In the genomic region with DNA sequence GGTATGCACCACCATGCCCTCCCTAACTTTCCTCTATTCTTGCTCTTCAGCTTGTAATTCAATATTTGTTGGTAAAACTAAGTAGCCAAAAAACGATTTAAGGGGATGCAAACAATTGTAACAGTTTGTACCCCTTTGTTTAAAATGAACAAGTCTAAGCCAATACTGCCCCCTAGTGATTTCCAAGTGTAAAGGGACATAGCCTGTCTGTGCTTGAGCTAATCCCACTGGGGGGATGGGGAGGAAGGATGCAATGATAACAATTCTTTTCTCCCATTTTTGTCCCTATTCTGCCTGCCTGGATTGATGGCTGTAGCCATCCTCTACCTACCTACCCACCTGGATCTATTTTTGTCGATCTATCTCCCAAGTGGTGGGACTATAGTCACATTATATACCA, we compare ENCODE assay signal across 8 mouse cellular contexts. TPM values are rescaled to one million over a fixed set of nuclear protein-coding genes. Genes with fewer than 3 reads are reported as not detected.
DNase-seq lines count a peak whose midpoint lies in the region; ATAC-seq and TF ChIP-seq lines count a peak whose summit lies in the region.

No protein-coding gene starts in this region.

- TF ChIP-seq CTCF in cerebellum, adult 2 months (IDR thresholded peaks at IDR 0.05; ENCODE audit: borderline replicate concordance, insufficient read depth, low read depth, low read length), result peak; percentile 46; the same call in 1 of the 2 replicates
- peak; percentile 63; the same call in 1 of the 2 replicates for TF ChIP-seq CTCF in brain, embryonic 14.5 days (IDR thresholded peaks at IDR 0.05; ENCODE audit: borderline replicate concordance, extremely low read depth, insufficient read depth, insufficient read length)

- DNase-seq in cerebellum, adult 2 months, result peak in 1 of 2 experiments; percentile 20
- DNase-seq in cerebellum, adult 8-10 months, result no peak
- peak; percentile 67 for DNase-seq in limb, embryonic 14.5 days (ENCODE audit: low spot score)
- no peak for DNase-seq in limb, embryonic 10.5 days (ENCODE audit: low spot score)
- DNase-seq in brain, embryonic 14.5 days (ENCODE audit: low read depth), result peak; percentile 87
- no peak for DNase-seq in urinary bladder, postnatal 4 days (ENCODE audit: low spot score in 2 of 2)
- no peak for DNase-seq in heart, embryonic 10.5 days (ENCODE audit: low spot score)

- no peaks in the 10 kb centered on the region for H3K9me3 ChIP-seq in limb, embryonic 14.5 days (ENCODE audit: control insufficient read depth, low read length)
- no peaks in the 10 kb centered on the region for H3K9me3 ChIP-seq in limb, embryonic 10.5 days (replicated peaks)
- no peaks in the 10 kb centered on the region for H3K9me3 ChIP-seq in midbrain, embryonic 15.5 days
- H3K9me3 ChIP-seq in heart, embryonic 10.5 days, result no peaks in the 10 kb centered on the region

- no peak for TF ChIP-seq POLR2A in cerebellum, adult 2 months (IDR thresholded peaks at IDR 0.05; ENCODE audit: borderline replicate concordance, insufficient read depth, low read length)
- TF ChIP-seq POLR2A in limb, embryonic 14.5 days (IDR thresholded peaks at IDR 0.05; ENCODE audit: borderline replicate concordance, extremely low read depth, insufficient read depth, insufficient read length), result no peak
- no peak for TF ChIP-seq POLR2A in brain, embryonic 14.5 days (IDR thresholded peaks at IDR 0.05; ENCODE audit: borderline replicate concordance, extremely low read depth, insufficient read depth, insufficient read length, poor library complexity, severe bottlenecking)

- H3K4me3 ChIP-seq in cerebellum, adult 2 months (replicated peaks; ENCODE audit: insufficient read depth, low read depth, low read length), result no peak overlapping the region
- no peak overlapping the region for H3K4me3 ChIP-seq in limb, embryonic 14.5 days (replicated peaks; ENCODE audit: low read length)
- no peak overlapping the region for H3K4me3 ChIP-seq in limb, embryonic 10.5 days
- H3K4me3 ChIP-seq in midbrain, embryonic 15.5 days, result no peak overlapping the region
- H3K4me3 ChIP-seq in heart, embryonic 10.5 days, result no peak overlapping the region

- no peaks in the 10 kb centered on the region for H3K27me3 ChIP-seq in cerebellum, adult 2 months (ENCODE audit: control insufficient read depth, insufficient read depth, low read length)
- no peaks in the 10 kb centered on the region for H3K27me3 ChIP-seq in limb, embryonic 14.5 days (ENCODE audit: control insufficient read depth, insufficient read depth, low read length)
- no peaks in the 10 kb centered on the region for H3K27me3 ChIP-seq in limb, embryonic 10.5 days (ENCODE audit: low read depth, poor library complexity, severe bottlenecking)
- no peaks in the 10 kb centered on the region for H3K27me3 ChIP-seq in midbrain, embryonic 15.5 days (replicated peaks)
- no peaks in the 10 kb centered on the region for H3K27me3 ChIP-seq in heart, embryonic 10.5 days (ENCODE audit: insufficient read depth, poor library complexity, severe bottlenecking)

- H3K27ac ChIP-seq in cerebellum, adult 2 months (ENCODE audit: insufficient read depth, low read length), result no peak overlapping the region
- no peak overlapping the region for H3K27ac ChIP-seq in limb, embryonic 14.5 days (replicated peaks; ENCODE audit: low read depth, low read length)
- no peak overlapping the region for H3K27ac ChIP-seq in limb, embryonic 10.5 days
- H3K27ac ChIP-seq in midbrain, embryonic 15.5 days, result no peak overlapping the region
- no peak overlapping the region for H3K27ac ChIP-seq in heart, embryonic 10.5 days

- peaks cover 88% of the 10 kb centered on the region for H3K36me3 ChIP-seq in limb, embryonic 14.5 days (ENCODE audit: control insufficient read depth, insufficient read depth, low read length)
- peaks cover 99% of the 10 kb centered on the region for H3K36me3 ChIP-seq in limb, embryonic 10.5 days
- peaks cover 57% of the 10 kb centered on the region for H3K36me3 ChIP-seq in midbrain, embryonic 15.5 days (replicated peaks)
- peaks cover 89% of the 10 kb centered on the region for H3K36me3 ChIP-seq in heart, embryonic 10.5 days

- H3K4me2 ChIP-seq in limb, embryonic 14.5 days (replicated peaks; ENCODE audit: low read depth, low read length, severe bottlenecking), result no peak overlapping the region
- no peak overlapping the region for H3K4me2 ChIP-seq in midbrain, embryonic 15.5 days

- H3K9ac ChIP-seq in limb, embryonic 14.5 days (ENCODE audit: low read depth, low read length, severe bottlenecking), result no peak overlapping the region
- H3K9ac ChIP-seq in midbrain, embryonic 15.5 days, result no peak overlapping the region

- no peak for ATAC-seq in limb, embryonic 14.5 days (ENCODE audit: low FRiP score, low read depth)
- peak; percentile 24; the same call in 1 of the 2 replicates for ATAC-seq in midbrain, embryonic 15.5 days (replicated peaks)

- no peaks in the 10 kb centered on the region for H3K4me1 ChIP-seq in cerebellum, adult 2 months (ENCODE audit: control insufficient read depth, insufficient read depth, low read length)
- H3K4me1 ChIP-seq in limb, embryonic 14.5 days (ENCODE audit: control insufficient read depth, insufficient read depth, low read length), result no peaks in the 10 kb centered on the region
- H3K4me1 ChIP-seq in limb, embryonic 10.5 days, result no peaks in the 10 kb centered on the region
- H3K4me1 ChIP-seq in midbrain, embryonic 15.5 days, result no peaks in the 10 kb centered on the region
- no peaks in the 10 kb centered on the region for H3K4me1 ChIP-seq in heart, embryonic 10.5 days

- WGBS in cerebellum, adult 2 months, result 43% methylated on average over 2 of the region's 2 CpGs
- 50% methylated on average over 2 of the region's 2 CpGs for WGBS in limb, embryonic 14.5 days
- 70% methylated on average over 2 of the region's 2 CpGs for WGBS in limb, embryonic 10.5 days
- WGBS in midbrain, embryonic 15.5 days, result 58% methylated on average over 2 of the region's 2 CpGs
- WGBS in heart, embryonic 10.5 days, result 63% methylated on average over 2 of the region's 2 CpGs

RNA-seq across cellular contexts. Expression of a gene that starts 16.6 kb away (rescaled TPM):
- polyA plus RNA-seq in cerebellum, adult 2 months (2012; rRNA removed), result 94.9 and 97.6 TPM in 2 replicates
- polyA plus RNA-seq in limb, embryonic 14.5 days (2012; rRNA removed), result 190 and 210 TPM in 2 replicates
- 43.3 and 50.9 TPM in 2 replicates for polyA plus RNA-seq in limb, embryonic 14.5 days (2014; fragmentation: Nextera tagmentation; extraction: Ambion mirVana)
- polyA plus RNA-seq in limb, embryonic 10.5 days (2016; fragmentation: Nextera tagmentation; extraction: Ambion mirVana), result 126 and 128 TPM in 2 replicates
- 199 and 246 TPM in 2 replicates for polyA plus RNA-seq in brain, embryonic 14.5 days (2012; rRNA removed)
- polyA plus RNA-seq in midbrain, embryonic 15.5 days (2015; fragmentation: Nextera tagmentation; extraction: Ambion mirVana), result 123 and 128 TPM in 2 replicates
- polyA plus RNA-seq in heart, embryonic 10.5 days (2016; fragmentation: Nextera tagmentation; extraction: Ambion mirVana), result 63.9 and 87.2 TPM in 2 replicates

RNA-seq across cellular contexts. Expression of a gene that starts 32.5 kb away (rescaled TPM):
- polyA plus RNA-seq in cerebellum, adult 2 months (2012; rRNA removed), result 0.08 and 0.10 TPM in 2 replicates
- 28.4 and 34.6 TPM in 2 replicates for polyA plus RNA-seq in limb, embryonic 14.5 days (2012; rRNA removed)
- polyA plus RNA-seq in limb, embryonic 14.5 days (2014; fragmentation: Nextera tagmentation; extraction: Ambion mirVana), result 60.8 and 71.0 TPM in 2 replicates
- 148 and 149 TPM in 2 replicates for polyA plus RNA-seq in limb, embryonic 10.5 days (2016; fragmentation: Nextera tagmentation; extraction: Ambion mirVana)
- polyA plus RNA-seq in brain, embryonic 14.5 days (2012; rRNA removed), result 22.0 and 22.6 TPM in 2 replicates
- 25.2 and 26.9 TPM in 2 replicates for polyA plus RNA-seq in midbrain, embryonic 15.5 days (2015; fragmentation: Nextera tagmentation; extraction: Ambion mirVana)
- polyA plus RNA-seq in heart, embryonic 10.5 days (2016; fragmentation: Nextera tagmentation; extraction: Ambion mirVana), result 80.6 and 96.1 TPM in 2 replicates

Comparison
In these comparisons a context has a peak if more than half of its experiments do, and no peak if none do; other contexts are left out.
1. DNase-seq: peak in limb, embryonic 14.5 days (single experiment) and brain, embryonic 14.5 days (single experiment); none in cerebellum, adult 8-10 months (single experiment), limb, embryonic 10.5 days (single experiment), urinary bladder, postnatal 4 days (0 of 2) and heart, embryonic 10.5 days (single experiment).
2. RNA of a gene that starts 32.5 kb away (polyA plus RNA-seq): 148 to 149 TPM in limb, embryonic 10.5 days, 80.6 to 96.1 TPM in heart, embryonic 10.5 days, 28.4 to 71.0 TPM in limb, embryonic 14.5 days, 25.2 to 26.9 TPM in midbrain, embryonic 15.5 days and 22.0 to 22.6 TPM in brain, embryonic 14.5 days; 0.08 to 0.10 TPM in cerebellum, adult 2 months; every median in the first group is over 10 times any median in the second.